Mouse (Mus musculus): ENCODE data around the gene Gm49405.

DNA sequence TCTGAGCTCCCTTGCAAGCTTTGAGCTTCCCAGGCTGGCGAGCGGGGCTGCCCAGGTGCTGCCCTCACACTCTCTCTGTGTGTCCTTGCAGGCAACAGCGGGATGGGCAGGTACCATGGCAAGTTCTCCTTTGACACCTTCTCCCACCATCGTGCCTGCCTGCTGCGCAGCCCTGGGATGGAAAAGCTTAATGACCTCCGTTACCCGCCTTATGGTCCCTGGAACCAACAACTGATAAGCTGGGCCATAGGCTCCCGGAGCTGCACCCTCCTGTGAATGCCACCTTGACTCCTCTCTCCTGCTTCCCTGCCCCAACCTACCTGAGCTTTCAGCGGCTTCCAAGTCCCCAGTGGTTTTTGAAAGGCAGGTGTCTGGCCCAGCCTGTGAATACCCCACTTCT lies 19.5 kb upstream of the Gm49405 start:
- TF ChIP-seq CTCF (IDR thresholded peaks at IDR 0.05; ENCODE audit: borderline replicate concordance, insufficient read depth, low read depth, low read length) (no peak), POLR2A (IDR thresholded peaks at IDR 0.05; ENCODE audit: borderline replicate concordance, insufficient read depth, low read length) (no peak)
